Mouse (Mus musculus): ENCODE measurements at regions not wholly inside any gene's neighbourhood (a gene's known extent, or its start where the extent isn't known, plus 50 kb on each side); places are given as distances from the start of the nearest gene placed in this dataset.

GRCm38 (mm10) chr16:24054293-24054692 lies 65.6 kb upstream of the Bcl6 start:
- in situ Hi-C loops (cut with MboI; ENCODE audit: low pct_unique_long_range_greater_than_20kb), result no loop called here
- TF ChIP-seq CTCF (IDR thresholded peaks at IDR 0.05), result no peak
- ATAC-seq, result no peak
- CTCF ChIA-PET, result no interaction called here
- H3K27me3 ChIP-seq, result no peaks in the 10 kb centered on the region
- no peak for DNase-seq (ENCODE audit: low read depth, low spot score)
- POLR2A ChIA-PET, result no interaction called here

- in situ Hi-C loops (cut with MboI; ENCODE audit: low pct_unique_long_range_greater_than_20kb), result no loop called here
- H3K27me3 ChIP-seq, result no peaks in the 10 kb centered on the region
- no peak for TF ChIP-seq CTCF (IDR thresholded peaks at IDR 0.05)
- ChIA-PET POLR2A (no interaction called here), CTCF (no interaction called here)
- no peak for ATAC-seq
- no peak for DNase-seq (ENCODE audit: low read depth, low spot score)
Observed at GRCm38 (mm10) chr16:24053403-24053802, 64.8 kb upstream of the Bcl6 start.

GRCm38 (mm10) chr16:24050856-24051640 lies 62.4 kb upstream of the Bcl6 start:
- no peak for ATAC-seq
- H3K27me3 ChIP-seq, result no peaks in the 10 kb centered on the region
- TF ChIP-seq CTCF (IDR thresholded peaks at IDR 0.05), result no peak
- POLR2A ChIA-PET, result no interaction called here
- in situ Hi-C loops (cut with MboI; ENCODE audit: low pct_unique_long_range_greater_than_20kb), result no loop called here
- CTCF ChIA-PET, result no interaction called here
- DNase-seq (ENCODE audit: low read depth, low spot score), result no peak

GRCm38 (mm10) chr16:24043779-24044178 lies 55.1 kb upstream of the Bcl6 start:
- no peak for TF ChIP-seq CTCF (IDR thresholded peaks at IDR 0.05)
- in situ Hi-C loops (cut with MboI; ENCODE audit: low pct_unique_long_range_greater_than_20kb), result no loop called here
- no peak for DNase-seq (ENCODE audit: low read depth, low spot score)
- ChIA-PET POLR2A (no interaction called here), CTCF (no interaction called here)
- H3K27me3 ChIP-seq, result no peaks in the 10 kb centered on the region
- ATAC-seq, result no peak

GRCm38 (mm10) chr16:24042977-24043376 lies 54.3 kb upstream of the Bcl6 start:
- POLR2A ChIA-PET, result no interaction called here
- DNase-seq (ENCODE audit: low read depth, low spot score) (no peak), ATAC-seq (no peak)
- no peak for TF ChIP-seq CTCF (IDR thresholded peaks at IDR 0.05)
- no peaks in the 10 kb centered on the region for H3K27me3 ChIP-seq
- CTCF ChIA-PET, result no interaction called here
- in situ Hi-C loops (cut with MboI; ENCODE audit: low pct_unique_long_range_greater_than_20kb), result no loop called here

GRCm38 (mm10) chr16:24042216-24042615 lies 53.6 kb upstream of the Bcl6 start:
- no peak for DNase-seq (ENCODE audit: low read depth, low spot score)
- H3K27me3 ChIP-seq, result no peaks in the 10 kb centered on the region
- CTCF ChIA-PET, result no interaction called here
- POLR2A ChIA-PET, result no interaction called here
- TF ChIP-seq CTCF (IDR thresholded peaks at IDR 0.05), result no peak
- ATAC-seq, result no peak
- in situ Hi-C loops (cut with MboI; ENCODE audit: low pct_unique_long_range_greater_than_20kb), result no loop called here

GRCm38 (mm10) chr16:24041403-24041802 lies 52.8 kb upstream of the Bcl6 start:
- in situ Hi-C loops (cut with MboI; ENCODE audit: low pct_unique_long_range_greater_than_20kb), result no loop called here
- DNase-seq (ENCODE audit: low read depth, low spot score) (no peak), ATAC-seq (no peak)
- no peaks in the 10 kb centered on the region for H3K27me3 ChIP-seq
- no peak for TF ChIP-seq CTCF (IDR thresholded peaks at IDR 0.05)
- POLR2A ChIA-PET, result no interaction called here
- CTCF ChIA-PET, result no interaction called here

- H3K27me3 ChIP-seq, result no peaks in the 10 kb centered on the region
- in situ Hi-C loops (cut with MboI; ENCODE audit: low pct_unique_long_range_greater_than_20kb), result no loop called here
- ChIA-PET POLR2A (no interaction called here), CTCF (no interaction called here)
- no peak for TF ChIP-seq CTCF (IDR thresholded peaks at IDR 0.05)
- ATAC-seq (peak; percentile 80), DNase-seq (ENCODE audit: low read depth, low spot score) (peak; percentile 37)
Observed at GRCm38 (mm10) chr16:24039765-24040164, 51.1 kb upstream of the Bcl6 start.

Measured in Patski (cell line).